Mouse (Mus musculus): ENCODE measurements at regions not wholly inside any gene's neighbourhood (a gene's known extent, or its start where the extent isn't known, plus 50 kb on each side); places are given as distances from the start of the nearest gene placed in this dataset.
"Not testable (repeated sequence)": the region's sequence is repeated elsewhere in the genome, so short reads cannot be mapped to it uniquely, and the experiment has no call there.

DNA sequence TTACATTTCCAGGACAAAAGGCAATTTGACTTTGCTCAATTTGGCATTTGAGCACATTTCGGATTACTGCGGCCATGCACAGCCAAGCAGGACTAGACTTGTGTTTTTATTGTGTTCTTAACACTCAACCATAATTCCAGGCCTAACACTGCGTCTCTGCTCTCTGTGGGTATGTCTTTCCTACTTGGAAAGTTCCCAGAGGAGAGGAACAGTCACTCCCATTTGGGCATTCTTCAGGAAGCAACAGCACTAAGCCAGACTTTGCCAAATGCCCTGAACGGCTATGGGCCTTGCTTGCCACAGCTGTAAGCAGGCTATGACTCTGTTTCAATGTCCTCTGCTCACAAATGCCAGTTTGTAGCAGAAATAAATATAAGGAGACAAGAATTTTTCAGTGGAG, 56.5 kb upstream of the Pdk3 start:
- DNase-seq: no peak

DNA sequence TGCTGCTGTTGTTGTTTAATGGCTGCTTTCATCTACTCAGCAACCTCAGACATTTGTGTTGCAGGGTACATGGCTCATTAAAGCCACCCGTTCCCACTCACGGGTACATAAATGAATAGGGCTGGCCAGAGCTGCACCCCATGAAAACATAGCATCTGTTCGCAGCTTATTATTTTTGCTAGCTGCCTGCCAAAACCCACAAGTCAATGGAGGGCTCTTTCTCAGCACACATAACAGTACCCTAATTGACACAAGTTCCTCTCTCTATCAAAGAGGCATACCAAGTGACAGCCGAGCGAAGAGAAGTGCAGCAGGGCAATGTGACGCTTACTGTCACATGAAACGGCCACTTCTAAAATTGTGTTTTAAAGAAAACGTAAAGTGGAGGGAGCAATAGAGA, 57.0 kb upstream of the Pdk3 start:
- DNase-seq: no peak

DNA sequence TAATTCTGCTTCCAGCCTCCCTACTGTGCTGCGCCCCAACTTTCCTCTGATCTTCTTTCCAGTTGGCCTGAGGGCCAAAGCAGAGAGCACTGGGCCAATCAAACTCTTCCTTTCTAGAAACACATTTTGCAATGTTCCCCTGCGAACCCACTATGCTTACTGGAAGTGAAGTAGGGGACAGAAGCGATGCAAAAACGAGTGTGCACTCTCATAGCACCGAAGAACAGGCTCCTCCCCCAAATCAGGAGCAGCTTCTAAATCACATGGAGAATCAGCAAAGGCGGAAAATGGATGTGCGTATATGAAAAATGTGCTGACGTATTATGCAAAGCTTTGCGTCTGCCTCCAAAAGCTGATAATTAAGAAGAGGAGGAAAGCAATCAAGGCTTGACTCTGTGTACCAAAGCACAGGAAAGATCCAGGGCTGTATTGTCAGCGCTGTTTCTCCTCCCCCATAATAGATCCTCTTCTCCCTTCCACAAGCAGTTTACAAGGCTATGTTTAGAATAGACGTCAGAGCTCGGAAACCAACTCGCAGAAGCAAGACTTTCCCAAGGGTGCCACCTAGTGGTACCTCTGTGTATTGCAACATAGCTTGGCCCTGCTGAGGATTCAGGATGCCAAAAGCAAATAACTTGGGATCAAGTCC, 57.5 kb upstream of the Pdk3 start:
- peak; percentile 26 to 59 for DNase-seq

DNA sequence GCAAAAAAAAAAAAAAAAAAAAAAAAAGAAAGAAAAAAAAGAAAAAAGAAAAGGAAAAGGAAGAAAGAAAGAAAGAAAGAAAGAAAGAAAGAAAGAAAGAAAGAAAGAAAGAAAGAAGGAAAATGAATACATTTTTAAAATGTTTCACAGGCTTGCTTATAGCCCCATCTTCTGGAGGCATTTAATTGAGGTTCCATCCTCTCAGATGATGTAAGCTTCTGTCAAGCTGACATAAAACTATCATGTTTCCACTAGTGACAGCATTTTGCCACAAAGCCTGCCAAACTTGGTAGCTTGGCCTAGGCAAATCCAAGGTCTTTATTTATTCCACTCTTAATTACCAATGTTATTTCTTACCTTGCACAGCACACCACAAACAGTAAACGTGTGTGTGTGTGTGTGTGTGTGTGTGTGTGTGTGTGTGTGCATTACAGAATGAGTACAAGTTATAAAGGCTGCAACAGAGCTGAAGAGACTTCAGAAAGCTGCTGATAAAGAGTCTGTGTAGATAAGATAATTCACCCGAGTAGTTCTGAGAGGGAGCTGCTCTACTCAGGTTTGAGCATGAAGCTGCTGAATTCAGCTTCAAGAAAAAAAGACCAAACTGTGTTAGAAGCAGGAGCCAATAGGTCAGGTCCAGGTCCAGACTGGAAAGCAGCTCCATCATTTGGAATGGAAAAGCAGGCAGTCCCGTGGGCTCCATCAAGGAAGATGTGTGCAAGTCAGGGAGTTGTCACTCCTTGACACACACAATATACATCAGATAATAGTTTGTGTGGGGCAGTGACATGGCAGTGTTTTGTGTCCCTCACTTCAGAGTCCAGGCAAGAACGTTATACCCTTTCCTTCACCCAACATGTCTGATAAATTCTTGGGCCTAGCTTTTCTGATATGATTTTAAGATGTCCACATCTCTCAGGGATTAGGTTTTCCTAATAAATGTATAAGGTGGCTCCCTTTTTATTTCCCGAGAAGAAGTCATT, 65.1 kb upstream of the Pdk3 start:
- no peak for DNase-seq

DNA sequence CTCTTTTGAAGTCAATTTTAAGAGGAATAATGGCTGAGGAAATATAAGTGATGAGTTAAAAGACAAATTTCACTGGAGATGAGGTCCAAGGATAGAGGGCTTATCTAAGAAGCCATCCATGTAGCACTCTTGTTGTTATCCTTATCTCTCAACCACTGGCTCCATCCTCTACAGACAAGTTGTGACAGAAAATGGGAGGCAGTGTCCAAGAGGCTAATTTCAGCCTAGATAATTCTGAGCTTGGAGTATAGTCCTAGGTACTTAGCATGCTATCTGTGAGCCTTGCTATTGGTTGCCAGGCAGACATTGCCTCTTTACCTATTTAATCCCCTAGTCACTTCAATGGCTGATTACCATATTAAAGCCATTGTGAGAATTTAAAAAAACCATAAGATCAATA, 65.2 kb upstream of the AU015836 start:
- no peak for DNase-seq

DNA sequence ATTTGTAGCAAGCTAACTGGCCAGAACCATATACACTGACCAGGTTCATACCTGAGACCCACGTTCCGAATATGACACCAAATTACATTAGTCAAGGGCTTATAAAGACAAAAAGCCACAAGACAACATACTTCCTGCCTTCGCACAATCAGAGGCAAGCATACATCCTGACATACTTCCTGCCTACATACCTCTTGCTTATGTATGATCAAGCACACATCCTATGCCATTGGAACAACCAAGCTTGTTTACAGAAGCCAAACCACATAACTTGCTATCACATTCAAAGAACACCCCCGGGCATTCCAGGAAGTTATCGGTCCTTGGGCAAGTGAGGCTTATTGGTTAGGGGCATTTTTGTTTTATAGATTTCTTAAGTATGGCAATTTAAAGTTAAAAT, 62.9 kb upstream of the AU015836 start:
- DNase-seq: no peak

DNA sequence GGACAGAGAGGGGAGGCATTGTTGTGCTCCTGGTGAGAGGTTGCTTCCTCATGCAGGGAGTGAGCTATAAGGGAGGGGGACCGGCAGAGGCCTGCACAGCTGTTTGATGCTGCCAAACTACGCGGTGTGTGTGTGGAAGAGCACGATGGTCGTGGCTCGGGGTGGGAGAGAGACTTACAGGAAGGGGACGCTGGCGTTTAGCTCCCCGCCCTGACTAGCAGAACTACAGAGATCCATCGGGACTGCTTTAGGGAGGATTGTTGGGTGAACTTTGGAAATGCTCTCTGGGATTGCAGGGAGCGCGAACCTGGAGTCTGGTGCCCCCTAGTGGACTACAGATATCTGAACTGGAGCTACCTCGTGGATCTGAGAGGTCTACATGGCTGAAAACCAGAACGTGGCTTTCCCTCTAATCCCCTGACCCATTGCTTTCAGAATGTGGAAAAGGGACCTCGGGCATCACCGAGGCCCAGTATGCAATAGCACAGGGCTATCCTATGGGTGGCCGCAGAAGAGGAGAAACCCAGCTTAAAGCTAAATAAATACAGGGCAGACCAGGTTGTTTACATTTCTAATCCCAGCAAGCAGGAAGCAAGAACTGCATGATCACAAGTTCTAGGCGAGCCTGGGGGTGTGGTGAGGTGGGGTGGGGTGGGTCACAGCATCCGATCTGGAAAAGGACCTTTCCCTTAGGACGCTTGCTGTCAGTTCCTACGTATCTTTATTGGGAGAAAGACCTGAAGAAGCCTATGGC, 57.2 kb upstream of the AU015836 start:
- DNase-seq: peak in 1 of 2 experiments; percentile 13

DNA sequence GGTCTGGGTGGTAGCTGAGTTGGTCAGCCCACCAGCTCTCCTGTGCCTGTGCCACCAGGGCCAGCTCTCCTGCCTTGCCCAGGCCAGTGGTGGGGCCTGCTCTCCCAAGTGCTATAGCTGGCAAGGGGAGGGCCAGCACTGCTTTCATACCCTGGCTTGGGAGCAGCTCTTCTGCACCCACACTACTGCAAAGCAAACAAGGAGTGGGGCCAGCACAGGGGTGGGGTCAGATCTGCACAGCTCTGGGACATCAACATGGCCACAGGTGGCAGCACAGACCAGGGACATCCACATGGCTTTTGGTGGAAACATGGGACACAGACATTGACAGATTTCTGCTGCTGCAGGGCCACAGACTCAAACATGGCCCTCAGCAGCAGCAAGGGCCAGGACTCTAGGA, 52.9 kb upstream of the AU015836 start:
- DNase-seq: no peak

DNA sequence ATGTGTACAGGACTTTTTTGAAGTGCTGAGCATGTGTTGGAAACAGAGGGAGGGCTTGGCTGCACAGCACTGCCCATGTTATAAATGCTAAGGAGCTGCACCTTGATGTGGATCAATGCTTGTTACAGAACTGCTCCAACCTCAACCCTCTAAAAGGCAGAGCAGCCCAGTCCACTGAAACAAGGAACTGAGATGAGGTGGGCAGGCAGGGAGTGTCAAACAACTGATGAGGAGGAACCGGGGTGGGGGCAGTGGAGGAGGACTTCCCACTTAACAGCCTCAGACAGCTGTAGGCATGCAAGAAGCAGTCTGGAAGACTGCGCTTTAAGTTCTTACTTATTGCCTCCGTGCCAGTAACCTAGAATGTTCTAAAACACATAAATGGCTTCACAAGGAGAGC, 51.1 kb upstream of the AU015836 start:
- not testable (repeated sequence) for DNase-seq
